Mouse (Mus musculus) layer of hippocampus, adult 2 months (tissue): ENCODE results near the gene Spns3. TPM values are rescaled to one million over a fixed set of nuclear protein-coding genes. Genes with fewer than 3 reads are reported as not detected.
A peak's percentile ranks its signal among the peaks of the same experiment; 100 is the strongest.

Experiments used
- DNase-seq, 2 experiments: peaks; one replicate each; pipeline ENCODE4 v3.0.0; 2022; ENCODE audit warnings: low spot score in 2 of 2
- H3K27ac ChIP-seq: fragments of 200-600 bp; 2 replicates; pipeline ENCODE4 v1.8.1; 2022
- H3K4me3 ChIP-seq: fragments of 200-600 bp; 2 replicates; pipeline ENCODE4 v1.8.1; 2022; ENCODE audit warnings: mild to moderate bottlenecking
- CTCF ChIP-seq: fragments of 200-600 bp; conservative IDR thresholded peaks from 2 replicates; pipeline ENCODE4 v1.8.1; 2022; ENCODE audit warnings: antibody characterized with exemption, mild to moderate bottlenecking, moderate library complexity
- total RNA-seq, 2 experiments: library from RNA; stranded (reverse); gene quantifications; 2 replicates each; pipeline ENCODE4 v1.2.3; 2021

The Spns3 gene
- total RNA-seq, 2 experiments from 2014 or later, result 0.13 to 0.47 TPM

GRCm38 (mm10) chr11:72464821-72465220, 85.5 kb downstream of the Spns3 start:
- no peak for DNase-seq
- no peak overlapping the region for H3K4me3 ChIP-seq
- H3K27ac ChIP-seq, result 0 out of 2 replicates have a peak overlapping the region, but pooled peaks have one; percentile 14
- no peak for TF ChIP-seq CTCF

GRCm38 (mm10) chr11:72461500-72461981, 88.8 kb downstream of the Spns3 start:
- no peak overlapping the region for H3K4me3 ChIP-seq
- peak; percentile 33; the same call in 1 of the 2 replicates for TF ChIP-seq CTCF
- peak overlapping the region; percentile 60; the same call in 1 of the 2 replicates for H3K27ac ChIP-seq
- peak in 1 of 2 experiments; percentile 34 for DNase-seq

GRCm38 (mm10) chr11:72458502-72458901, 91.8 kb downstream of the Spns3 start:
- H3K4me3 ChIP-seq, result no peak overlapping the region
- TF ChIP-seq CTCF, result no peak
- no peak for DNase-seq
- H3K27ac ChIP-seq, result peak overlapping the region; percentile 88; the same call in 1 of the 2 replicates

- DNase-seq, result no peak
- peak overlapping the region; percentile 88; the same call in 1 of the 2 replicates for H3K27ac ChIP-seq
- TF ChIP-seq CTCF, result no peak
- H3K4me3 ChIP-seq, result no peak overlapping the region
Measured at GRCm38 (mm10) chr11:72457995-72458496, 92.3 kb downstream of the Spns3 start.

- no peak for TF ChIP-seq CTCF
- peak overlapping the region; percentile 88 for H3K27ac ChIP-seq
- DNase-seq, result peak; percentile 45 to 70
- no peak overlapping the region for H3K4me3 ChIP-seq
Measured at GRCm38 (mm10) chr11:72455694-72456093, 94.6 kb downstream of the Spns3 start.

- Histone ChIP-seq H3K27ac (peak overlapping the region; percentile 88; the same call in 1 of the 2 replicates), H3K4me3 (no peak overlapping the region)
- TF ChIP-seq CTCF, result no peak
- no peak for DNase-seq
Measured at GRCm38 (mm10) chr11:72453105-72453953, 97.0 kb downstream of the Spns3 start.

- Histone ChIP-seq H3K27ac (0 out of 2 replicates have a peak overlapping the region, but pooled peaks have one; percentile 88), H3K4me3 (no peak overlapping the region)
- DNase-seq, result no peak
- TF ChIP-seq CTCF, result no peak
Measured at GRCm38 (mm10) chr11:72452140-72452665, 98.1 kb downstream of the Spns3 start.

GRCm38 (mm10) chr11:72447475-72447874, 102.8 kb downstream of the Spns3 start:
- no peak for DNase-seq
- H3K27ac ChIP-seq, result no peak overlapping the region
- peak; percentile 56 for TF ChIP-seq CTCF
- no peak overlapping the region for H3K4me3 ChIP-seq

GRCm38 (mm10) chr11:72446311-72447105, 103.8 kb downstream of the Spns3 start:
- no peak overlapping the region for H3K4me3 ChIP-seq
- no peak overlapping the region for H3K27ac ChIP-seq
- DNase-seq, result peak in 1 of 2 experiments; percentile 65
- TF ChIP-seq CTCF, result peak; percentile 88

Other genes with a start within 250 kb of the Spns3 start
- 1 to 10 TPM; 4.2 to 5.2 TPM for gene Xaf1, start 248.9 kb downstream of the Spns3 start, total RNA-seq
- not detected for gene Fbxo39, start 236.1 kb downstream of the Spns3 start, total RNA-seq
- 1 to 10 TPM; 2.0 to 3.3 TPM for gene Tekt1, start 188.1 kb downstream of the Spns3 start, total RNA-seq
- 1 to 10 TPM; 2.2 to 3.8 TPM for gene Smtnl2, start 138.8 kb downstream of the Spns3 start, total RNA-seq
- gene Ggt6, start 115.0 kb downstream of the Spns3 start, total RNA-seq, result not detected
- 10 to 100 TPM; 55.7 to 56.2 TPM for gene Mybbp1a, start 109.2 kb downstream of the Spns3 start, total RNA-seq
- 100 to 1,000 TPM; 101 to 105 TPM for gene Spns2, start 60.6 kb downstream of the Spns3 start, total RNA-seq
- 10 to 100 TPM; 44.1 to 44.7 TPM for gene Ube2g1, start 56.8 kb upstream of the Spns3 start, total RNA-seq
- gene Ankfy1, start 139.5 kb upstream of the Spns3 start, total RNA-seq, result 10 to 100 TPM; 36.5 to 38.6 TPM
- gene Cyb5d2, start 245.6 kb upstream of the Spns3 start, total RNA-seq, result 10 to 100 TPM; 17.9 to 19.9 TPM
- 10 to 100 TPM; 47.8 to 49.5 TPM for gene Zzef1, start 245.7 kb upstream of the Spns3 start, total RNA-seq